Mouse (Mus musculus) midbrain, embryonic 14.5 days (tissue): ENCODE data around the gene A3galt2. TPM values are rescaled to one million over a fixed set of nuclear protein-coding genes. Genes with fewer than 3 reads are reported as not detected.

Experiments
- ATAC-seq: fragments of 200-750 bp; cut with Nextera tagmentation; 2 replicates; pipeline ENCODE4 v1.8.0; 2017; ENCODE audit warnings: moderate number of reproducible peaks, moderate library complexity; ENCODE audit not compliant: low FRiP score, low TSS enrichment
- DNase-seq: peaks from one replicate; pipeline ENCODE4 v3.0.0-alpha.2; 2015
- H3K27ac ChIP-seq: fragments of 300-500 bp; sonication (generic); replicated peaks from 2 replicates; pipeline ENCODE4 v1.5.1; 2014; ENCODE audit warnings: mild to moderate bottlenecking, low read depth, low read length, moderate library complexity
- H3K27me3 ChIP-seq: fragments of 300-500 bp; sonication (generic); 2 replicates; pipeline ENCODE4 v1.6.1; 2014; ENCODE audit warnings: low read length, control low read depth, mixed read lengths; ENCODE audit not compliant: control insufficient read depth, insufficient read depth
- H3K36me3 ChIP-seq: fragments of 300-500 bp; sonication (generic); 2 replicates; pipeline ENCODE4 v1.6.1; 2014; ENCODE audit warnings: low read length, control low read depth; ENCODE audit not compliant: control insufficient read depth, insufficient read depth
- H3K4me1 ChIP-seq: fragments of 300-500 bp; sonication (generic); 2 replicates; pipeline ENCODE4 v1.6.1; 2014; ENCODE audit warnings: mild to moderate bottlenecking, antibody characterized with exemption, low read length, control low read depth; ENCODE audit not compliant: control insufficient read depth, insufficient read depth
- H3K4me2 ChIP-seq: fragments of 300-500 bp; sonication (generic); 2 replicates; pipeline ENCODE4 v1.6.1; 2014; ENCODE audit warnings: mild to moderate bottlenecking, low read length, moderate library complexity
- H3K4me3 ChIP-seq: fragments of 300-500 bp; sonication (generic); replicated peaks from 2 replicates; pipeline ENCODE4 v1.5.1; 2014; ENCODE audit warnings: low read depth, low read length
- H3K9ac ChIP-seq: fragments of 300-500 bp; sonication (generic); replicated peaks from 2 replicates; pipeline ENCODE4 v1.6.1; 2014; ENCODE audit warnings: mild to moderate bottlenecking, low read length, moderate library complexity
- H3K9me3 ChIP-seq: fragments of 300-500 bp; sonication (generic); 2 replicates; pipeline ENCODE4 v1.6.1; 2016; ENCODE audit warnings: low read length, control low read depth, mixed read lengths; ENCODE audit not compliant: control insufficient read depth
- WGBS: fragments of 180-500 bp; shearing (Covaris S2); extraction: QIAGEN DNeasy Blood & Tissue Kit; methylation state at CpG from one replicate; pipeline ENCODE4 v1.1.7; 2014; 5-methylcytosine and 5-hydroxymethylcytosine counted together
- polyA plus RNA-seq: library from polyadenylated mRNA; unstranded; fragments of >200 nt; fragmentation: Nextera tagmentation; extraction: Ambion mirVana; gene quantifications from 2 replicates; pipeline ENCODE4 v1.2.1, GENCODE M21; 2014

Gene A3galt2
- polyA plus RNA-seq, 1 experiment from 2014 or later = 0.74 TPM

DNA sequence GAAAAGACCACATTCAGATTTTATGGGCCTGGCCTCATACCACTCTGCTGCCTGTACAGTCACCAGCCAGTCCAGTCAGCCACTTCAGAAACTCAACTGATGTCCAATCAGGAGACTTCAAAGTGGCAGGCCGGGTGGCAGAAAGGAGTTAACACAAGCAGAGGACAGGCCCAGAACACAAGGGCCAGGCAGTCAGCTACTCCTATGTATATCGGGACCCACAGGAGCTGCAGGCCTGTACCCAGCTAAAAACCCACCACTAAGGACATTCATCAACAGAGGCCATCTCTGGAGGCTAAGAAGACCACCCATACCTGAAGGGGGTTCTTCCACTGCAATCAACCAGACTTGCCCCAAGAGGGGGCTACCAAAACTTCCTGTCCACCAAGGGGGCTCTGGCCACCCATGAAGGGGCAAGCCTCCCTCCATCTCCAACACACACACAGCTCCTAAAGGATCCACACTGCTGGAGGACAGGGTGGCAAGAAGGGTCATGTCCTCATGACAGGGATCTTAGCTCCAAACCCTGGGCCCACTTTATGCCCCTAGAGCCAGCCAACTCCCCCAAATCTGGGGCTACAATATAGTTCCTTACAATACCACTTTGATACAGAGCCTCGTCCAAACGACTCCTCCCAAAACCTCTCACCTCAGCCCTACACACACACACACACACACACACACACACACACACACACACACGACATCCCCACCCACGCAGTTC is 49.4 kb downstream of the A3galt2 start:
- H3K27ac ChIP-seq = peak overlapping the region; percentile 97
- H3K27me3 ChIP-seq = no peaks in the 10 kb centered on the region
- 0 out of 2 replicates have a peak, but pooled peaks cover 6% of the 10 kb centered on the region for H3K36me3 ChIP-seq
- peaks cover 35% of the 10 kb centered on the region for H3K4me1 ChIP-seq
- H3K4me2 ChIP-seq = peak overlapping the region; percentile 97
- H3K4me3 ChIP-seq = peak overlapping the region; percentile 69
- ATAC-seq (no peak), DNase-seq (no peak)
- 3% methylated on average over 6 of the region's 6 CpGs for WGBS
- H3K9me3 ChIP-seq = no peaks in the 10 kb centered on the region
- peak overlapping the region; percentile 97 for H3K9ac ChIP-seq

DNA sequence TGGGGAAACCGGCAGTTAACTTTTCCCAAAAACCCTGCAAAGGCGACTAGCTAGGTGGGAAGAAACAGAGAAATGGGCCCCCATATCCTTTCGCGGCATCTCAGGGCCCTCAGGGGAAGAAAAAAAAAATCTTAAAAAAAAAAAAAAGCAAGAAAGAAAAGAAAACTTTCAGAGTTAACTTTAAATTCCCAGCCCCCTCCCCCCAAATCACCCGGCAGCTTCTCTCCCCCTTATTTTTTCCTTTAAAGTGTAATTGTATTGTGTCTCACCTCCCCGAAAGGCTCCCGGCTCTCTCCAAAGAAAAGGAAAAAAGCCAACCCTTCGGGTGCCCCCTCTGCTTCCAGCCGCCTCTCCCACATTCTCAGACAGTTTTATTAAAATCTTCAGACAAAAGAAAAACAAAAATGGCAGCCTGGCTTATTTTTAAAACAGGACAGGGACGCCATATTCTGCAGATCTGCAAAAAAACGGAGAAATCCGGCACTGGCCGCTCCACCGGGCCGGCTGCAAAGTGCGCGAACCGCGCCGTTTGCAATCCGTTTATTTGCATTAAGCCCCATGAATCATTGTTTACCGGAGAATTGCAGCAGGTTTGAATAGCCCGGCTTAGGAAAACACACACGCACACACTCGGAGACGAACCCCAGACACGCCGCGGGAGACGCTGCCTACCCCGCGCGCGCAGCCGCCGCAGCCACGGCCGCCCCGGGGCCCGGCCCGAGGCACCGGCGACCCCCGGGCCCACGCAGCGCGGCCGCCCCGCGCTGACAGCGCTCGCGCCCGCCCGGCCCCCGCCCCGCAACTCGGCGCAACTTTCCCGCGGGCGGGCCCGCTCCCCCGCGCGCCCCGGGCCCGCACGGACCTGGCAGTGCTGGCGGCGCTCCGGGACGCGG is 50.2 kb downstream of the A3galt2 start:
- H3K9me3 ChIP-seq = no peaks in the 10 kb centered on the region
- peak overlapping the region; percentile 69 for H3K4me3 ChIP-seq
- H3K27ac ChIP-seq = peak overlapping the region; percentile 97
- 0 out of 2 replicates have a peak, but pooled peaks cover 2% of the 10 kb centered on the region for H3K36me3 ChIP-seq
- WGBS = under 1% methylated on average over 69 of the region's 74 CpGs
- no peaks in the 10 kb centered on the region for H3K27me3 ChIP-seq
- ATAC-seq = peak; percentile 43; the same call in 1 of the 2 replicates
- H3K9ac ChIP-seq = peak overlapping the region; percentile 97
- DNase-seq = peak; percentile 76
- H3K4me1 ChIP-seq = peaks cover 34% of the 10 kb centered on the region
- peak overlapping the region; percentile 97 for H3K4me2 ChIP-seq

DNA sequence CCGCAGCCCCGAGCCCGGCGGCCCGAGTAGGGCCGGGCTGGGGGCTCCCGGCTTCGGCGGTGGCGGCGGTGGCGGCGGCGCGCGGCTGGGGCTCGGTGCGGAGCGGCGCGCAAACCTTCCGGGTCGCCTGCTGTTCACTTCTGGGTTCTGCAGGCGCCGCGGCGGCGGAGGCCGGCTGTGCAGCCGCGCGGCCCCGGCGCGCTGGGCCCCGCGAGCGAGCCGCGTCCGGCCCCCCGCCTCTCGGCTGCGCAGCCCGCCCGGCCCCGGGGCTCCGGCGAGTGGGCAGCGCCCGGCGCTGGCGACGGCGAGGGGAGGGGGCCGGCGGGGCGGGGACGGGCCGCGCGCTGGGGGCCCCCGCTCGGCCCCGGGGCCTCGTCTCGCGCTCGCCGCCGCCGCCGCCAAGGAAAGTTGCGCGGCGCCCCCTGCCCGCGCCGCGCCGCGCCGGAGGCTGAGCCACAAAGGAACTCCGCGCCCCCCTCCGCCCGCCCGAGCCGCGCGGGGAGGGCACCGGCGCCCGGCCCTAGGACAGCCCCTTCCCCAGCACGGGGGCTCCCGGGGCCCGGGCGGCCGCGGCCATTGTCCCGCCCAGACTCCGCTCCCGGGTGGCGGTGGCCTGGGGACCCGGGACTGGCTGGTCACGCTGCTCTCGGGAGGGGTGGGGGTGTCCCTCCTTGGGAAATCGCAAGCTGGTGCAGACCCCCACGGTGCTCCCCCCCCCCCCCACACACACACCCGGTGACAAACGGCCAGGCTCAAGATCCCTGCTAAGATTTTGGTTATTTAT is 51.1 kb downstream of the A3galt2 start, which contains the start of gene Zfp362:
Gene Zfp362, minus strand, starts transcription at position 3 of the 784 bp plus-strand sequence.
- 0% methylated on average over 72 of the region's 111 CpGs for WGBS
- peak within 1 kb of the TSS; percentile 97 for H3K27ac ChIP-seq
- H3K9me3 ChIP-seq = no peaks in the 10 kb centered on the region
- peaks cover 29% of the 10 kb centered on the region for H3K4me1 ChIP-seq
- H3K4me3 ChIP-seq = peak within 1 kb of the TSS; percentile 69
- DNase-seq (peak; percentile 84), ATAC-seq (peak; percentile 55)
- H3K9ac ChIP-seq = peak within 1 kb of the TSS; percentile 97
- H3K4me2 ChIP-seq = peak within 1 kb of the TSS; percentile 97
- no peaks in the 10 kb centered on the region for H3K27me3 ChIP-seq
- no peaks in the 10 kb centered on the region for H3K36me3 ChIP-seq

DNA sequence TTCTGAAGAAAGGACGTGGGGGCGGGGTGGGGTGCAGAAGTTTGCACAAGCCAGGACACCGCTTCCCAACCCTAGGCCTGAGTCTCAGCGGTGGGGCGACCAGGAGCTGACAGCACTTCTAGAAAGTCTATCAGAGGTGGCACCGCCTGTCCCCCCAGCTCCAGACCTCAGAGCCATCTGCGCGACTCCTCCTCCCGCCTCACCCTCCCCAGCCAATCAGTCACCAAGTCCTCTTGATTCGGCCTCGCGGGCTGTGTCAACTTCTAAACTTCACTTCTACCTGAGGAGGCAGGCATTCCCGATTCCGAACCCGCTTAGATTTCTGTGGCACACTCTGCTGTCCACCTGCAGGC is 51.6 kb downstream of the A3galt2 start:
- Histone ChIP-seq H3K4me1 (peaks cover 27% of the 10 kb centered on the region), H3K27ac (peak overlapping the region; percentile 97), H3K4me2 (peak overlapping the region; percentile 97), H3K9ac (peak overlapping the region; percentile 97), H3K27me3 (no peaks in the 10 kb centered on the region), H3K9me3 (no peaks in the 10 kb centered on the region), H3K36me3 (no peaks in the 10 kb centered on the region), H3K4me3 (peak overlapping the region; percentile 69)
- WGBS = 0% methylated on average over 15 of the region's 15 CpGs
- ATAC-seq (peak; percentile 46), DNase-seq (peak; percentile 76)

DNA sequence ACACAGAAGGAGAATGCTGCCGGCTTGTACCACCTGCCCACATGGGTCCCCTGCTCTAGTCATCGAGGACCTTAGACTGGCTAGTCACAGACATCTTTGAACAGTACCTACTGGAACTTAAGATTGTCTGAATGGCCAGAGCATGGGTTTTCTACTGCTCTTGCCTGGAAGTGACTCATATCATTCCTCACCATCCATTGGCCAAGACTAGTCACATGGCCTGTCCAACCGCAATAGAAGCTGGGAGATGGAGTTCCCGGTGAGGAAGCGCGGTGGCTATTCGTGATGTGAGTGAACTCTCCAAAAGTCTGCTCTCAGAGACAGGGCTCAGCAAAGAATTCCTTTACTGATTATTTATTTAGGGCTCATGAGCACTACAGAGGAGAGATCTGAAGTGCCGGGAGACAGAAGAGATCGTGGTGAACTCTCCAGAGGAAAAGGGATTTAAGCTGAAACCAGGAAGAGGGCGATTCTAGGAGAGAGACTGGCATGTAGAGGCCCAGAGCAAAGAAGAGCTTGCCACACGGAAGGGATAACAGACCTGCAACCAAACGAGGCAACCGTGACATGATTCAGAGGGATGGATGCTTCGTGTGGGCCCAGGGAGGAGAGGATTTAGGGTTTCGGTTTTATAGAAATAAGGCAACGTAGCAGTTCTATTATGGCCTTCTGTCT is 56.4 kb downstream of the A3galt2 start:
- peaks cover 7% of the 10 kb centered on the region for H3K4me1 ChIP-seq
- H3K27me3 ChIP-seq = no peaks in the 10 kb centered on the region
- ATAC-seq (peak; percentile 91), DNase-seq (peak; percentile 92)
- H3K4me2 ChIP-seq = peak overlapping the region; percentile 62
- peak overlapping the region; percentile 39 for H3K27ac ChIP-seq
- H3K36me3 ChIP-seq = no peaks in the 10 kb centered on the region
- WGBS = 12% methylated on average over 16 of the region's 16 CpGs
- no peaks in the 10 kb centered on the region for H3K9me3 ChIP-seq
- H3K9ac ChIP-seq = peak overlapping the region; percentile 54
- peak overlapping the region; percentile 44 for H3K4me3 ChIP-seq

DNA sequence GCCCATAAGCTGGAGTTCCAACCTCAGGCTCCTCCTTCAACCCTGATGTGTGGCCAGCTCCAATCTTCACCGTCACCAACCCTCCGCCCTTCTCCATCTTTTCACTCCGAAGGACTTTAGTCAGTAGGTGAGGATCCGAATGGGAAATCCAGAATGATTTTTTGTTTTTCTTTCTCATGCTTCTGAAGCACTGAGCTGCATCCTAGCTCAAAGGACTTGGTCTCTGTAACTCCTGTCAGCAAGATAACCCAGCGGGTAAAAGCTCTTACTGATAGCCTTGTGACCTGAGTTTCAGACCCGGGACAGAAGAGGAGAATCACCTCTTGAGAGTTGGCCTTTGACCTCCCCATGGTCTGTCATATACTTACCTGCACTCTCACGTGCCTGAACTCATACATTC is 61.8 kb downstream of the A3galt2 start:
- H3K4me3 ChIP-seq = no peak overlapping the region
- no peak overlapping the region for H3K27ac ChIP-seq
- WGBS = 72% methylated on average over 7 of the region's 7 CpGs
- H3K9me3 ChIP-seq = no peaks in the 10 kb centered on the region
- H3K27me3 ChIP-seq = no peaks in the 10 kb centered on the region
- ATAC-seq (no peak), DNase-seq (no peak)
- peaks cover 4% of the 10 kb centered on the region for H3K4me1 ChIP-seq
- no peak overlapping the region for H3K9ac ChIP-seq
- H3K36me3 ChIP-seq = no peaks in the 10 kb centered on the region
- no peak overlapping the region for H3K4me2 ChIP-seq
